Mouse (Mus musculus) CH12.LX (cell line): ENCODE data around the gene Pakap. TPM values are rescaled to one million over a fixed set of nuclear protein-coding genes. Genes with fewer than 3 reads are reported as not detected.
A peak's percentile ranks its signal among the peaks of the same experiment; 100 is the strongest.

ENCODE experiments used
- DNase-seq: peaks from one replicate; pipeline ENCODE4 v3.0.0-alpha.2; 2013; ENCODE audit errors: extremely low read depth
- H3K27ac ChIP-seq: 2 replicates; pipeline ENCODE4 v1.5.1; 2012; ENCODE audit warnings: low read depth, mild to moderate bottlenecking, control low read depth, moderate library complexity; ENCODE audit not compliant: insufficient read depth
- H3K27me3 ChIP-seq: replicated peaks from 2 replicates; pipeline ENCODE3; 2012; ENCODE audit warnings: inconsistent platforms
- H3K36me3 ChIP-seq, 2 experiments: replicated peaks in 1 of 2; 2 replicates each; pipeline versions ENCODE3 to v1.6.1; 2012; ENCODE audit warnings: inconsistent platforms in 1 of 2, low read length in 1 of 2, mild to moderate bottlenecking in 1 of 2, mixed read lengths in 1 of 2, moderate library complexity in 1 of 2; ENCODE audit not compliant: control insufficient read depth in 1 of 2, insufficient read depth in 1 of 2
- H3K4me1 ChIP-seq, 2 experiments: 2 replicates each; pipeline ENCODE4 v1.6.1; 2012; ENCODE audit warnings: inconsistent platforms in 1 of 2, moderate library complexity in 1 of 2; ENCODE audit not compliant: insufficient read depth in 2 of 2, control insufficient read depth in 1 of 2
- H3K4me2 ChIP-seq: 2 replicates; pipeline ENCODE4 v1.6.1; 2012; ENCODE audit warnings: low read depth, mild to moderate bottlenecking, control low read depth; ENCODE audit not compliant: poor library complexity, insufficient read depth, severe bottlenecking
- H3K4me3 ChIP-seq, 3 experiments: fragments of 150-350 bp in 1 of 3; sonication (generic) in 1 of 3; replicated peaks in 1 of 3; 2 replicates each; pipeline versions ENCODE3 to v1.5.1; 2011 to 2012; ENCODE audit warnings: low read depth in 2 of 3, low read length in 2 of 3, mild to moderate bottlenecking in 2 of 3, moderate library complexity in 2 of 3, control low read depth in 1 of 3, improper control_type of control experiment in 1 of 3, inconsistent platforms in 1 of 3, mixed read lengths in 1 of 3; ENCODE audit not compliant: poor library complexity in 1 of 3
- H3K79me2 ChIP-seq: replicated peaks from 2 replicates; pipeline ENCODE4 v1.6.1; 2012; ENCODE audit warnings: mild to moderate bottlenecking, moderate library complexity; ENCODE audit not compliant: control insufficient read depth, poor library complexity, insufficient read depth, severe bottlenecking; ENCODE audit errors: extremely low read depth
- H3K9ac ChIP-seq: 2 replicates; pipeline ENCODE4 v1.6.1; 2012; ENCODE audit warnings: low read depth, mild to moderate bottlenecking, control low read depth, moderate library complexity; ENCODE audit not compliant: insufficient read depth
- H3K9me3 ChIP-seq: replicated peaks from 2 replicates; pipeline ENCODE3; 2012; ENCODE audit warnings: low read length, inconsistent platforms, mixed read lengths
- BHLHE40 ChIP-seq: IDR thresholded peaks from 2 replicates; pipeline ENCODE4 v1.6.1; 2011; ENCODE audit warnings: mild to moderate bottlenecking, low read depth, low read length, improper control_type of control experiment
- CHD1 ChIP-seq: IDR thresholded peaks from 2 replicates; pipeline ENCODE4 v1.6.1; 2012; ENCODE audit warnings: low read depth, low read length, improper control_type of control experiment, inconsistent platforms
- ELF1 ChIP-seq: IDR thresholded peaks from 2 replicates; pipeline ENCODE4 v1.6.1; 2014; ENCODE audit warnings: low read depth, mild to moderate bottlenecking, inconsistent platforms, low read length, improper control_type of control experiment
- EP300 ChIP-seq: IDR thresholded peaks from 2 replicates; pipeline ENCODE4 v1.6.1; 2011; ENCODE audit warnings: low read length, improper control_type of control experiment
- ETS1 ChIP-seq: conservative IDR thresholded peaks from 2 replicates; pipeline ENCODE4 v1.6.1; 2012; ENCODE audit warnings: low read depth, mild to moderate bottlenecking, inconsistent platforms, low read length, improper control_type of control experiment, moderate library complexity
- HCFC1 ChIP-seq: IDR thresholded peaks from 2 replicates; pipeline ENCODE4 v1.6.1; 2012; ENCODE audit warnings: low read depth, mild to moderate bottlenecking, inconsistent platforms, low read length, improper control_type of control experiment
- IRF4 ChIP-seq: IDR thresholded peaks from 2 replicates; pipeline ENCODE4 v1.6.1; 2014; ENCODE audit warnings: low read depth, mild to moderate bottlenecking, inconsistent platforms, low read length, improper control_type of control experiment
- JUN ChIP-seq: IDR thresholded peaks from 2 replicates; pipeline ENCODE4 v1.6.1; 2011; ENCODE audit warnings: low read depth, mild to moderate bottlenecking, low read length, improper control_type of control experiment, moderate library complexity; ENCODE audit not compliant: insufficient read depth
- JUND ChIP-seq: conservative IDR thresholded peaks from 2 replicates; pipeline ENCODE4 v1.6.1; 2011; ENCODE audit warnings: low read depth, low read length, improper control_type of control experiment
- MAFK ChIP-seq: IDR thresholded peaks from 2 replicates; pipeline ENCODE4 v1.6.1; 2011; ENCODE audit warnings: low read length, improper control_type of control experiment; ENCODE audit not compliant: insufficient replicate concordance
- MAX ChIP-seq: IDR thresholded peaks from 2 replicates; pipeline ENCODE4 v1.6.1; 2011; ENCODE audit warnings: low read length, improper control_type of control experiment
- MEF2A ChIP-seq: IDR thresholded peaks from 2 replicates; pipeline ENCODE4 v1.6.1; 2014; ENCODE audit warnings: low read depth, mild to moderate bottlenecking, inconsistent platforms, low read length, improper control_type of control experiment, borderline replicate concordance
- MYC ChIP-seq: IDR thresholded peaks from 2 replicates; pipeline ENCODE4 v1.6.1; 2011; ENCODE audit warnings: low read depth, mild to moderate bottlenecking, improper control_type of control experiment, low read length
- POLR2A ChIP-seq: IDR thresholded peaks from 2 replicates; pipeline ENCODE4 v1.6.1; 2011; ENCODE audit warnings: low read depth, mild to moderate bottlenecking, improper control_type of control experiment, low read length
- RAD21 ChIP-seq: IDR thresholded peaks from 2 replicates; pipeline ENCODE4 v1.6.1; 2011; ENCODE audit warnings: low read depth, mild to moderate bottlenecking, low read length, improper control_type of control experiment, moderate library complexity
- RCOR1 ChIP-seq: conservative IDR thresholded peaks from 2 replicates; pipeline ENCODE4 v1.6.1; 2012; ENCODE audit warnings: low read depth, mild to moderate bottlenecking, inconsistent platforms, low read length, improper control_type of control experiment
- SMC3 ChIP-seq: IDR thresholded peaks from 2 replicates; pipeline ENCODE4 v1.6.1; 2011; ENCODE audit warnings: low read depth, low read length, improper control_type of control experiment
- TBP ChIP-seq: conservative IDR thresholded peaks from 2 replicates; pipeline ENCODE4 v1.6.1; 2011; ENCODE audit warnings: low read depth, low read length, improper control_type of control experiment
- TCF12 ChIP-seq: IDR thresholded peaks from 2 replicates; pipeline ENCODE4 v1.6.1; 2014; ENCODE audit warnings: low read depth, mild to moderate bottlenecking, inconsistent platforms, low read length, improper control_type of control experiment
- UBTF ChIP-seq: IDR thresholded peaks from 2 replicates; pipeline ENCODE4 v1.6.1; 2012; ENCODE audit warnings: low read depth, mild to moderate bottlenecking, inconsistent platforms, low read length, improper control_type of control experiment, moderate library complexity
- USF1 ChIP-seq: IDR thresholded peaks from 2 replicates; pipeline ENCODE4 v1.6.1; 2014; ENCODE audit warnings: low read depth, mild to moderate bottlenecking, inconsistent platforms, low read length, improper control_type of control experiment
- ZMIZ1 ChIP-seq: IDR thresholded peaks from 2 replicates; pipeline ENCODE4 v1.6.1; 2012; ENCODE audit warnings: low read depth, mild to moderate bottlenecking, inconsistent platforms, low read length, improper control_type of control experiment
- dilution Hi-C: fragments of 300-500 bp; cut with MboI; formaldehyde crosslinking; loops from 2 replicates; pipeline ENCODE4 v1.14.3; 2020; ENCODE audit warnings: low sequenced_read_pairs; ENCODE audit not compliant: extremely low pct_unique_long_range_greater_than_20kb, extremely low pct_ligation_motif_present
- in situ Hi-C: fragments of 300-500 bp; cut with MboI; formaldehyde crosslinking; loops from 3 replicates; pipeline ENCODE4 v1.14.3; 2019; ENCODE audit warnings: low sequenced_read_pairs, low pct_ligation_motif_present, low pct_unique_long_range_greater_than_20kb, mixed read lengths
- polyA plus RNA-seq: library from polyadenylated mRNA; unstranded; fragments of >175 nt; gene quantifications from 2 replicates; pipeline ENCODE4 v1.2.1, GENCODE M21; 2012; ENCODE audit warnings: low read depth; ENCODE audit not compliant: insufficient read length
- total RNA-seq, 2 experiments: library from RNA; depleted of rRNA; stranded (reverse); fragments of 300-350 nt in 1 of 2; fragments of >200 nt in 1 of 2; gene quantifications; 2 replicates each; pipeline ENCODE4 v1.2.3; 2012 to 2014

Pakap gene
- total and polyA plus RNA-seq, 3 experiments, result 0.08 to 0.14 TPM; not detected in 1

- DNase-seq, result peak; percentile 62
- Histone ChIP-seq H3K36me3 (no peaks in the 10 kb centered on the region), H3K9ac (peak overlapping the region; percentile 1; the same call in 1 of the 2 replicates), H3K9me3 (no peaks in the 10 kb centered on the region), H3K4me2 (peak overlapping the region; percentile 33), H3K4me1 (peaks cover 20 to 50% of the 10 kb centered on the region in 2 experiments), H3K4me3 (no peak overlapping the region), H3K27ac (peak overlapping the region; percentile 7; the same call in 1 of the 2 replicates), H3K27me3 (no peaks in the 10 kb centered on the region), H3K79me2 (no peaks in the 10 kb centered on the region)
- TF ChIP-seq CHD1 (no peak), BHLHE40 (peak; percentile 87), HCFC1 (peak; percentile 35; the same call in 1 of the 2 replicates), UBTF (0 out of 2 replicates have a peak, but pooled peaks have one; percentile 43), MAFK (no peak), TBP (0 out of 2 replicates have a peak, but pooled peaks have one; percentile 42), RAD21 (no peak; the same call in 1 of the 2 replicates), TCF12 (0 out of 2 replicates have a peak, but pooled peaks have one; percentile 52), JUN (peak; percentile 75), RCOR1 (no peak), JUND (peak; percentile 90), ETS1 (peak; percentile 82), MYC (peak; percentile 35; the same call in 1 of the 2 replicates), MEF2A (no peak), POLR2A (peak; percentile 44), ELF1 (0 out of 2 replicates have a peak, but pooled peaks have one; percentile 9), USF1 (peak; percentile 38), IRF4 (peak; percentile 94), MAX (0 out of 2 replicates have a peak, but pooled peaks have one; percentile 34), ZMIZ1 (peak; percentile 70), SMC3 (no peak), EP300 (peak; percentile 71)
- dilution Hi-C loops (no loop called here), in situ Hi-C loops (no loop called here)
Measured at GRCm38 (mm10) chr4:57730801-57731598, 163.0 kb downstream of the Pakap start.
